Mouse (Mus musculus) brain, embryonic 14.5 days (tissue): ENCODE data around the gene Kctd11. TPM values are rescaled to one million over a fixed set of nuclear protein-coding genes. Genes with fewer than 3 reads are reported as not detected.
A peak's percentile ranks its signal among the peaks of the same experiment; 100 is the strongest.

Source experiments
- DNase-seq: peaks from one replicate; pipeline ENCODE4 v3.0.0-alpha.2; 2011; ENCODE audit warnings: low read depth
- CTCF ChIP-seq: fragments of 200-500 bp; IDR thresholded peaks from 2 replicates; pipeline ENCODE4 v1.5.1; 2012; ENCODE audit warnings: inconsistent platforms, mild to moderate bottlenecking, moderate library complexity, borderline replicate concordance; ENCODE audit not compliant: insufficient read depth, insufficient read length; ENCODE audit errors: extremely low read depth
- POLR2A ChIP-seq: fragments of 200-500 bp; IDR thresholded peaks from 2 replicates; pipeline ENCODE4 v1.6.1; 2012; ENCODE audit warnings: mild to moderate bottlenecking, inconsistent platforms, borderline replicate concordance; ENCODE audit not compliant: poor library complexity, insufficient read depth, insufficient read length, severe bottlenecking; ENCODE audit errors: extremely low read depth
- polyA plus RNA-seq: library from polyadenylated mRNA; depleted of rRNA; stranded (reverse); fragments of >200 nt; gene quantifications from 2 replicates; pipeline ENCODE4 v1.2.3, GENCODE M21; 2012

Gene Kctd11
- polyA plus RNA-seq, 1 experiment = 1.9 TPM

GRCm38 (mm10) chr11:69910177-69910576 lies 29.0 kb upstream of the Kctd11 start:
- TF ChIP-seq CTCF (no peak), POLR2A (no peak)
- no peak for DNase-seq

GRCm38 (mm10) chr11:69909174-69909573 lies 28.0 kb upstream of the Kctd11 start:
- no peak for TF ChIP-seq CTCF
- no peak for TF ChIP-seq POLR2A
- no peak for DNase-seq

DNA sequence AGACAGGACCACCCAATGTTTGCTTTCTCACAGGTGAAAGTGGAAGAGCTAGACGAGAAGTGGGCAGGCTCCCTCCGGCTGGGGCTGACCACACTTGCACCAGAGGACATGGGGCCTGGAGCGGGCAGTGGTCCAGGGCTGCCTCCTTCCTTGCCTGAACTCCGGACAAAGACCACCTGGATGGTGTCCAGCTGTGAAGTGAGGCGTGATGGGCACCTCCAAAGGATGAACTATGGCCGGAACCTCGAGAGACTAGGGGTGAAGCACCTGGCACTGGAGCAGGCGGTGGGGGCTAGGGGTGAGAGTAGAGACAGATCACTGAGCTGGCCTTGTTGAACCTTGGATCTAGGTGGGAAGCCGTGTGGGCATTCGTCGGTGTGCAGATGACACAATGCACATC lies 27.4 kb upstream of the Kctd11 start:
- TF ChIP-seq CTCF (no peak), POLR2A (no peak)
- DNase-seq = no peak

GRCm38 (mm10) chr11:69904311-69904710 lies 23.1 kb upstream of the Kctd11 start:
- DNase-seq = no peak
- TF ChIP-seq POLR2A = no peak
- no peak for TF ChIP-seq CTCF

GRCm38 (mm10) chr11:69902972-69903371 lies 21.8 kb upstream of the Kctd11 start:
- TF ChIP-seq POLR2A (no peak), CTCF (no peak)
- no peak for DNase-seq

- no peak for TF ChIP-seq POLR2A
- TF ChIP-seq CTCF = no peak
- no peak for DNase-seq
Measured at GRCm38 (mm10) chr11:69901993-69902392, 20.8 kb upstream of the Kctd11 start.

GRCm38 (mm10) chr11:69901406-69901846 lies 20.2 kb upstream of the Kctd11 start:
- peak; percentile 100 for DNase-seq

DNA sequence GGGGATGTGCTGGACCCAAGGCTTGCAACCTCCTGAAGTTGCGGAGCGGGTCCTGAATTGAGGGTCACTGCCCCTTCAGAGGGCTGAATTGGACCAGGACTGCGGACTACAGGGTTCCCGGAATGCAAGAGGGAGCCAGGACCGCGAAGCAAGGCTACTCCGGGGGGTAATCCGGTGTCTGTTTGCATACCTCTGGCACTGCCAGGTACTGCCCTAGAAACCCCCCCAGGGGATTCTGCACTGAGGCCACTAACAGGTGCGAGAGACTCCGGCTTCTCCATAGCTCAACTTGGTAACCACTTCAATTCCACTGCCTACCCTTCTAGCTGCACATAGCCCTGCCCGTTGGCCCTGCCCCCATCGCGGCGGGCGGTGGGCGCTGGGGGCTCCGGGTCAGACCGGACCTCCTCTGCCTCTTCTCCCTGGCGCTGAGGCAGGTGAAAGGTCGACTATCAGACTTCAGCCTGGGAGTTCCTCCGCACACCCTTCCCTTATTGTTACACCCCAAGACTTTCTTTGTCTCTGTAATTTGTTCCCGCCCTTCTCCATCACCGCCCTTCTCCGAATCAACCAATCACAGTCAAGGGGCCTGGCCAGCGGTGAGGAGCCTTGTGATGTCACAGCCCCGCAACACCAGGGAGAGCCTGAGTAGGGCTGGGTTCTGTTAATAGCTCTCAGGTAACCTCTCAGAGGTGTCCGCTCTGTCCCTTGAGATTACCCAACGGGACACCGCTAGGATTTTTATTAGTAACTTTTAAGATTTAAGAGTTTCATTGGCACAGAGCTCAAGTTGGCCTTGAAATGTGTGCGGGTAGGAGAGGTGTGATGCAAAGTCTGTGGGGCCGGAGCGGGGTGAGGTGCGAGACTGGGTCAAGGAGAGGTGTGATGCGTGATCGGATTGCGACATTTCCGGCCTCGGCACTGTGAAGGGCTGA lies 19.5 kb upstream of the Kctd11 start, which contains the start of the genes 2810408A11Rik and Neurl4:
Gene 2810408A11Rik (minus strand): TSS at position 517 of the 935 bp plus-strand sequence.
Gene Neurl4 (plus strand): TSS at position 602 of the 935 bp plus-strand sequence.
- TF ChIP-seq POLR2A (peak; percentile 62; the same call in 1 of the 2 replicates), CTCF (no peak)

More at GRCm38 (mm10) chr11:69901406-69901846, 20.2 kb upstream of the Kctd11 start:
- TF ChIP-seq CTCF (no peak), POLR2A (no peak; the same call in 1 of the 2 replicates)

GRCm38 (mm10) chr11:69899870-69900269 lies 18.7 kb upstream of the Kctd11 start:
- TF ChIP-seq POLR2A = no peak
- TF ChIP-seq CTCF = no peak
- DNase-seq = peak; percentile 38

More for the DNA sequence above, 19.5 kb upstream of the Kctd11 start, which contains the start of the genes 2810408A11Rik and Neurl4:
- peak; percentile 99 for DNase-seq

GRCm38 (mm10) chr11:69895291-69895690 lies 14.1 kb upstream of the Kctd11 start, which contains the start of gene Acap1:
Gene Acap1, minus strand, starts transcription at chr11:69895539.
- no peak for DNase-seq
- TF ChIP-seq POLR2A (no peak), CTCF (no peak)

DNA sequence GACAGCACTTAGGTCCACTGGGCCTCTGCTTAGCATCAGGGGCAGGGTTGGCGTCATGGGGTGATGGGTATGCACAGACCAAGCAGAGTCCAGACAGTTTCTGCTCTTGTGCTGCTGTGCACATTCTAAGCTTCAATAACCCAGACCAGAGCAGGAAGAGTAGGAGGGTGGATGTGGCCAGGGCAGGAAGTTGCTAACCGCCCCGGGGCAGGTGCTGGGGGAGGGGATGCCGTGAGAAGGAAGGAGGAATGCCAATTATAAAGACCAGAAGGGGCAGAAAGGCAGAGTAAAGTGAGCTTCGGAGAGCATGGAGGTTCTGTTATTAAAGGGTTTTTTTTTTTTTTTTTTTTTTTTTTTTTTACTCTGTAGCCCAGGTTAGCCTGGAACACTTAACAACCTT lies 13.5 kb upstream of the Kctd11 start:
- DNase-seq = no peak
- TF ChIP-seq CTCF (no peak), POLR2A (no peak)
